Mouse (Mus musculus): ENCODE data around the gene Nell2.

DNA sequence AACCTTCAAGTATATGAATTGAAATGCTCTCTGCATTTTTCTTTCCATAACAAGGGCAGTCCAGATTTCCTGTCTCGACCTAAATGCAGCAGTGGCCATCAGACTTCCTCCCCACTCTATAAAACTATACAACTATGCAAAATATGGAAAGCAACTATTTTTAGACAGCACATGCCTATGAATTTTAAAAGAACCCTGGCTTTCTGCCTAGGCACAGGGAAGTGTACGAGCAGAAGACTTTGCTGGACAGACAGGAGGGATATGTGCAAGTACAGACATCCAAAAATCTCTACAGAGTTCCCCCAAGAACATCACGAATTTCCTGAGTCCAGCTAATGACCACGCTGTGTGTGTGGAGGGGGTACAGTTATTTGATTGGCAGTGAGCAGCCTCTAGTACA lies 32.7 kb downstream of the Nell2 start:
- TF ChIP-seq CTCF (IDR thresholded peaks at IDR 0.05; ENCODE audit: low read depth) (no peak), EP300 (IDR thresholded peaks at IDR 0.05; ENCODE audit: low read depth) (no peak)
